Comparison of ENCODE assay signal across 26 mouse cellular contexts in the genomic region with DNA sequence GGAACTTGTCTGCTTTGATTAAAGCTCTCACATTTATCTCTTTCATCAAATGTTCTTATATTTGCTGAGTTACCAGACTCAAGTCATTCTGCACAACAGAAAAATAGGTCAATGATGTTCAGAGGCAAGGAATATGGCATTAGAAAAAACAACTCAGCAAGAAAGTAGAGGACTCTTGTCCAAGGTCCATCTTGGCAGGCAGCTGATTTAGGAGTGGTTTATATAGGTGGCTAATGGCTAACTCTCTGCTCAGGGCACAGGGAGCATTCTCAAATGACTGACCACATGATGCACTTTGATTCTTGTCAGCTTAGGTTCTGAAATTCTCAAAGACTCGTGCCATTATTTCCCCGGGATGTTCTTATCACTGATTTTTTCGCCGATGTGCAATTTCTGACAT.
A peak's percentile ranks its signal among the peaks of the same experiment; 100 is the strongest.
DNase-seq lines count a peak whose midpoint lies in the region; ATAC-seq and TF ChIP-seq lines count a peak whose summit lies in the region.
"Had no signal": no experiment of that assay in that cellular context is flagged by ENCODE, and none has a peak within 500 bp of the region (broad histone marks: within the 10 kb centered on the region; RNA-seq: fewer than 3 reads in every experiment).

No protein-coding gene starts in this region.

- no peak overlapping the region for H3K4me3 ChIP-seq in intestine, postnatal 0 days (ENCODE audit: low read depth, low read length)
- no peak overlapping the region for H3K4me3 ChIP-seq in intestine, embryonic 15.5 days (replicated peaks)
- no peak overlapping the region for H3K4me3 ChIP-seq in kidney, adult 2 months (ENCODE audit: insufficient read depth, low read depth, low read length)
- H3K4me3 ChIP-seq in kidney, embryonic 14.5 days (ENCODE audit: low read length): no peak overlapping the region
- no peak overlapping the region for H3K4me3 ChIP-seq in forebrain, embryonic 10.5 days
- H3K4me3 ChIP-seq: embryonic facial prominence, embryonic 12.5 days; embryonic facial prominence, embryonic 15.5 days; forebrain, embryonic 12.5 days; forebrain, embryonic 15.5 days; heart, adult 2 months; heart, embryonic 10.5 days; heart, embryonic 13.5 days had no signal

- 72% methylated on average over 4 of the region's 4 CpGs for WGBS in intestine, postnatal 0 days
- 92% methylated on average over 4 of the region's 4 CpGs for WGBS in intestine, embryonic 15.5 days
- 67% methylated on average over 4 of the region's 4 CpGs for WGBS in kidney, adult 2 months
- 90% methylated on average over 4 of the region's 4 CpGs for WGBS in kidney, embryonic 14.5 days
- 94% methylated on average over 4 of the region's 4 CpGs for WGBS in forebrain, embryonic 10.5 days

- H3K36me3 ChIP-seq in intestine, postnatal 0 days (ENCODE audit: control insufficient read depth, insufficient read depth): no peaks in the 10 kb centered on the region
- no peaks in the 10 kb centered on the region for H3K36me3 ChIP-seq in intestine, embryonic 15.5 days
- H3K36me3 ChIP-seq in kidney, adult 2 months (ENCODE audit: control insufficient read depth, insufficient read depth, low read length): no peaks in the 10 kb centered on the region
- no peaks in the 10 kb centered on the region for H3K36me3 ChIP-seq in kidney, embryonic 14.5 days (ENCODE audit: control insufficient read depth, insufficient read depth, low read length)
- no peaks in the 10 kb centered on the region for H3K36me3 ChIP-seq in forebrain, embryonic 10.5 days (replicated peaks)
- H3K36me3 ChIP-seq: embryonic facial prominence, embryonic 12.5 days; embryonic facial prominence, embryonic 15.5 days; forebrain, embryonic 12.5 days; forebrain, embryonic 15.5 days; heart, embryonic 10.5 days; heart, embryonic 13.5 days had no signal

- TF ChIP-seq POLR2A in kidney, adult 2 months (IDR thresholded peaks at IDR 0.05; ENCODE audit: low read depth, low read length): no peak

- H3K27ac ChIP-seq in intestine, postnatal 0 days (ENCODE audit: low read depth, low read length): no peak overlapping the region
- H3K27ac ChIP-seq in intestine, embryonic 15.5 days: no peak overlapping the region
- H3K27ac ChIP-seq in kidney, adult 2 months (ENCODE audit: insufficient read depth, low read depth, low read length): no peak overlapping the region
- H3K27ac ChIP-seq in kidney, embryonic 14.5 days (ENCODE audit: low read depth, low read length): no peak overlapping the region
- H3K27ac ChIP-seq in forebrain, embryonic 10.5 days: no peak overlapping the region
- H3K27ac ChIP-seq: embryonic facial prominence, embryonic 12.5 days; embryonic facial prominence, embryonic 15.5 days; forebrain, embryonic 12.5 days; forebrain, embryonic 15.5 days; heart, adult 2 months; heart, embryonic 10.5 days; heart, embryonic 13.5 days; hindbrain, embryonic 14.5 days had no signal

- DNase-seq in kidney, adult 2 months: peak; percentile 80
- peak; percentile 69 for DNase-seq in kidney, adult 9 months
- peak; percentile 23 for DNase-seq in kidney, postnatal 14 days
- no peak for DNase-seq in urinary bladder, adult 2 months (ENCODE audit: low spot score)
- DNase-seq in forebrain, embryonic 10.5 days (ENCODE audit: extremely low spot score, low spot score): no peak
- DNase-seq: adrenal gland, postnatal 10 days; cerebellum, adult 11 months; cerebellum, adult 2 months; cerebellum, adult 9-11 months; cerebellum, postnatal 25 days; gastrocnemius, postnatal 10 days; gastrocnemius, postnatal 36 days; heart, adult 2 months; heart, postnatal 14 days; heart, postnatal 4 days had no signal

- no peaks in the 10 kb centered on the region for H3K9me3 ChIP-seq in intestine, postnatal 0 days (ENCODE audit: control insufficient read depth)
- H3K9me3 ChIP-seq in intestine, embryonic 15.5 days: no peaks in the 10 kb centered on the region
- H3K9me3 ChIP-seq in kidney, embryonic 14.5 days (ENCODE audit: control insufficient read depth, low read length): peaks cover 2% of the 10 kb centered on the region; the same call in 1 of the 2 replicates
- H3K9me3 ChIP-seq in forebrain, embryonic 10.5 days: no peaks in the 10 kb centered on the region
- H3K9me3 ChIP-seq: embryonic facial prominence, embryonic 12.5 days; embryonic facial prominence, embryonic 15.5 days; forebrain, embryonic 15.5 days; heart, embryonic 10.5 days; heart, embryonic 13.5 days had no signal

- no peaks in the 10 kb centered on the region for H3K27me3 ChIP-seq in intestine, postnatal 0 days (replicated peaks; ENCODE audit: control insufficient read depth, insufficient read depth, low read length)
- H3K27me3 ChIP-seq in intestine, embryonic 15.5 days (replicated peaks): no peaks in the 10 kb centered on the region
- no peaks in the 10 kb centered on the region for H3K27me3 ChIP-seq in kidney, adult 2 months (replicated peaks; ENCODE audit: control insufficient read depth, insufficient read depth, low read length)
- no peaks in the 10 kb centered on the region for H3K27me3 ChIP-seq in kidney, embryonic 14.5 days (ENCODE audit: control insufficient read depth, insufficient read depth, low read length)
- H3K27me3 ChIP-seq in forebrain, embryonic 10.5 days (ENCODE audit: poor library complexity, severe bottlenecking): no peaks in the 10 kb centered on the region
- H3K27me3 ChIP-seq: embryonic facial prominence, embryonic 12.5 days; embryonic facial prominence, embryonic 15.5 days; forebrain, embryonic 12.5 days; forebrain, embryonic 15.5 days; heart, embryonic 13.5 days; Patski had no signal

- no peak for TF ChIP-seq CTCF in intestine, postnatal 0 days (IDR thresholded peaks at IDR 0.05; ENCODE audit: low read depth)
- TF ChIP-seq CTCF in kidney, adult 2 months (conservative IDR thresholded peaks at IDR 0.05; ENCODE audit: insufficient read depth, insufficient read length, low read depth, low read length): no peak

- no peak overlapping the region for H3K9ac ChIP-seq in intestine, postnatal 0 days (ENCODE audit: low read depth, low read length)
- H3K9ac ChIP-seq in intestine, embryonic 15.5 days: no peak overlapping the region
- H3K9ac ChIP-seq in kidney, embryonic 14.5 days (ENCODE audit: low read depth, low read length): no peak overlapping the region
- H3K9ac ChIP-seq: embryonic facial prominence, embryonic 12.5 days; embryonic facial prominence, embryonic 15.5 days; forebrain, embryonic 12.5 days; forebrain, embryonic 15.5 days; heart, embryonic 13.5 days; hindbrain, embryonic 14.5 days had no signal

- ATAC-seq in intestine, postnatal 0 days: peak; percentile 73
- ATAC-seq in intestine, embryonic 15.5 days: no peak
- no peak for ATAC-seq in kidney, embryonic 14.5 days (ENCODE audit: low FRiP score, low TSS enrichment)
- ATAC-seq: forebrain, embryonic 15.5 days; Patski had no signal

- H3K4me2 ChIP-seq in intestine, postnatal 0 days (replicated peaks; ENCODE audit: low read depth): no peak overlapping the region
- H3K4me2 ChIP-seq in intestine, embryonic 15.5 days (replicated peaks): no peak overlapping the region
- H3K4me2 ChIP-seq in kidney, embryonic 14.5 days (replicated peaks; ENCODE audit: low read depth, low read length): no peak overlapping the region
- H3K4me2 ChIP-seq: embryonic facial prominence, embryonic 12.5 days; embryonic facial prominence, embryonic 15.5 days; forebrain, embryonic 12.5 days; forebrain, embryonic 15.5 days; heart, embryonic 13.5 days; hindbrain, embryonic 14.5 days had no signal

- no peaks in the 10 kb centered on the region for H3K4me1 ChIP-seq in intestine, postnatal 0 days (replicated peaks; ENCODE audit: control insufficient read depth, insufficient read depth, low read length)
- H3K4me1 ChIP-seq in intestine, embryonic 15.5 days (replicated peaks): no peaks in the 10 kb centered on the region
- H3K4me1 ChIP-seq in kidney, adult 2 months (ENCODE audit: control insufficient read depth, insufficient read depth, low read length): no peaks in the 10 kb centered on the region
- H3K4me1 ChIP-seq in kidney, embryonic 14.5 days (ENCODE audit: control insufficient read depth, insufficient read depth, low read length): 0 out of 2 replicates have a peak, but pooled peaks cover under 1% of the 10 kb centered on the region
- no peaks in the 10 kb centered on the region for H3K4me1 ChIP-seq in forebrain, embryonic 10.5 days
- H3K4me1 ChIP-seq: embryonic facial prominence, embryonic 12.5 days; embryonic facial prominence, embryonic 15.5 days; forebrain, embryonic 12.5 days; heart, embryonic 10.5 days; heart, embryonic 13.5 days had no signal

Comparison
In these comparisons a context has a peak if more than half of its experiments do, and no peak if none do; other contexts are left out.
1. DNase-seq: peak in kidney, adult 2 months (single experiment), kidney, adult 9 months (single experiment) and kidney, postnatal 14 days (single experiment); none in urinary bladder, adult 2 months (single experiment) and forebrain, embryonic 10.5 days (single experiment).